Mouse (Mus musculus) limb, embryonic 12.5 days (tissue): ENCODE measurements around the gene Abcc8. TPM values are rescaled to one million over a fixed set of nuclear protein-coding genes. Genes with fewer than 3 reads are reported as not detected.
"Not testable (repeated sequence)": the region's sequence is repeated elsewhere in the genome, so short reads cannot be mapped to it uniquely, and the experiment has no call there.

Source experiments
- ATAC-seq: fragments of 200-750 bp; cut with Nextera tagmentation; 2 replicates; pipeline ENCODE4 v1.8.0; 2017; ENCODE audit warnings: low read depth, moderate TSS enrichment; ENCODE audit not compliant: insufficient number of reproducible peaks, insufficient read depth, low FRiP score, low TSS enrichment
- H3K27ac ChIP-seq: fragments of 300-500 bp; sonication (generic); 2 replicates; pipeline ENCODE4 v1.5.1; 2016; ENCODE audit warnings: mild to moderate bottlenecking, moderate library complexity
- H3K27me3 ChIP-seq: fragments of 300-500 bp; sonication (generic); 2 replicates; pipeline ENCODE4 v1.6.1; 2016; ENCODE audit warnings: mild to moderate bottlenecking, moderate library complexity
- H3K36me3 ChIP-seq: fragments of 300-500 bp; sonication (generic); 2 replicates; pipeline ENCODE4 v1.6.1; 2016; ENCODE audit warnings: mild to moderate bottlenecking, moderate library complexity
- H3K4me1 ChIP-seq: fragments of 300-500 bp; sonication (generic); replicated peaks from 2 replicates; pipeline ENCODE4 v1.6.1; 2016
- H3K4me2 ChIP-seq: fragments of 300-500 bp; sonication (generic); 2 replicates; pipeline ENCODE4 v1.6.1; 2016; ENCODE audit warnings: mild to moderate bottlenecking, moderate library complexity
- H3K4me3 ChIP-seq: fragments of 300-500 bp; sonication (generic); replicated peaks from 2 replicates; pipeline ENCODE4 v1.5.1; 2016; ENCODE audit warnings: mild to moderate bottlenecking
- H3K9ac ChIP-seq: fragments of 300-500 bp; sonication (generic); replicated peaks from 2 replicates; pipeline ENCODE4 v1.6.1; 2016; ENCODE audit warnings: mild to moderate bottlenecking, moderate library complexity
- H3K9me3 ChIP-seq: fragments of 300-500 bp; sonication (generic); 2 replicates; pipeline ENCODE4 v1.6.1; 2016; ENCODE audit warnings: mild to moderate bottlenecking, moderate library complexity
- WGBS: fragments of 180-500 bp; shearing (Covaris S2); methylation state at CpG from one replicate; pipeline ENCODE4 v1.1.7; 2016; 5-methylcytosine and 5-hydroxymethylcytosine counted together
- polyA plus RNA-seq: library from polyadenylated mRNA; unstranded; fragments of >200 nt; fragmentation: Nextera tagmentation; extraction: Ambion mirVana; gene quantifications from 2 replicates; pipeline ENCODE4 v1.2.1, GENCODE M21; 2016

Gene Abcc8
- polyA plus RNA-seq, 1 experiment from 2014 or later, result 0.70 TPM

- Histone ChIP-seq H3K36me3 (no peaks in the 10 kb centered on the region), H3K27ac (no peak overlapping the region), H3K9me3 (no peaks in the 10 kb centered on the region), H3K9ac (no peak overlapping the region), H3K4me1 (peaks cover 6% of the 10 kb centered on the region; the same call in 1 of the 2 replicates), H3K4me3 (no peak overlapping the region), H3K27me3 (0 out of 2 replicates have a peak, but pooled peaks cover 5% of the 10 kb centered on the region), H3K4me2 (no peak overlapping the region)
- 62% methylated on average over 6 of the region's 6 CpGs for WGBS
- no peak for ATAC-seq
These were observed 20.2 kb upstream of the Abcc8 start for GRCm38 (mm10) chr7:46200021-46200420.

- H3K4me3 ChIP-seq, result no peak overlapping the region
- no peak overlapping the region for H3K4me2 ChIP-seq
- H3K36me3 ChIP-seq, result no peaks in the 10 kb centered on the region
- 76% methylated on average over 5 of the region's 5 CpGs for WGBS
- no peak overlapping the region for H3K27ac ChIP-seq
- no peak for ATAC-seq
- 0 out of 2 replicates have a peak, but pooled peaks cover 2% of the 10 kb centered on the region for H3K27me3 ChIP-seq
- no peak overlapping the region for H3K9ac ChIP-seq
- no peaks in the 10 kb centered on the region for H3K9me3 ChIP-seq
- no peaks in the 10 kb centered on the region for H3K4me1 ChIP-seq
These were observed 15.5 kb upstream of the Abcc8 start for GRCm38 (mm10) chr7:46195356-46195755.

GRCm38 (mm10) chr7:46184232-46184631 lies 4.4 kb upstream of the Abcc8 start:
- Histone ChIP-seq H3K36me3 (no peaks in the 10 kb centered on the region), H3K4me3 (no peak overlapping the region), H3K27ac (no peak overlapping the region), H3K9ac (no peak overlapping the region), H3K4me1 (peaks cover 8% of the 10 kb centered on the region), H3K9me3 (no peaks in the 10 kb centered on the region), H3K27me3 (peaks cover 37% of the 10 kb centered on the region), H3K4me2 (no peak overlapping the region)
- ATAC-seq, result no peak

- no peaks in the 10 kb centered on the region for H3K9me3 ChIP-seq
- no peak for ATAC-seq
- H3K27me3 ChIP-seq, result peaks cover 60% of the 10 kb centered on the region
- no peak overlapping the region for H3K4me2 ChIP-seq
- no peak overlapping the region for H3K4me3 ChIP-seq
- no peak overlapping the region for H3K9ac ChIP-seq
- H3K27ac ChIP-seq, result no peak overlapping the region
- 5% methylated on average over 3 of the region's 3 CpGs for WGBS
- peaks cover 9% of the 10 kb centered on the region for H3K4me1 ChIP-seq
- no peaks in the 10 kb centered on the region for H3K36me3 ChIP-seq
These were observed 1.8 kb upstream of the Abcc8 start for GRCm38 (mm10) chr7:46181590-46181989.

- not testable (repeated sequence) for H3K9me3 ChIP-seq, H3K27me3 ChIP-seq, H3K36me3 ChIP-seq, ATAC-seq, H3K4me2 ChIP-seq, H3K4me3 ChIP-seq, H3K4me1 ChIP-seq, H3K9ac ChIP-seq, H3K27ac ChIP-seq
- 82% methylated on average over 1 of the region's 1 CpGs for WGBS
These were observed 10.9 kb downstream of the Abcc8 start for GRCm38 (mm10) chr7:46168980-46169379.

GRCm38 (mm10) chr7:46168402-46168801 lies 11.4 kb downstream of the Abcc8 start:
- Histone ChIP-seq H3K4me3 (no peak overlapping the region), H3K4me2 (no peak overlapping the region), H3K9ac (no peak overlapping the region), H3K9me3 (no peaks in the 10 kb centered on the region), H3K27ac (no peak overlapping the region), H3K36me3 (no peaks in the 10 kb centered on the region), H3K4me1 (no peaks in the 10 kb centered on the region), H3K27me3 (no peaks in the 10 kb centered on the region)
- ATAC-seq, result no peak
- WGBS, result 89% methylated on average over 6 of the region's 6 CpGs

- H3K9ac ChIP-seq, result no peak overlapping the region
- H3K27ac ChIP-seq, result no peak overlapping the region
- no peaks in the 10 kb centered on the region for H3K9me3 ChIP-seq
- ATAC-seq, result no peak
- no peak overlapping the region for H3K4me2 ChIP-seq
- H3K27me3 ChIP-seq, result no peaks in the 10 kb centered on the region
- H3K36me3 ChIP-seq, result no peaks in the 10 kb centered on the region
- no peaks in the 10 kb centered on the region for H3K4me1 ChIP-seq
- H3K4me3 ChIP-seq, result no peak overlapping the region
- WGBS, result 90% methylated on average over 7 of the region's 7 CpGs
These were observed 11.9 kb downstream of the Abcc8 start for GRCm38 (mm10) chr7:46167901-46168300.

- no peaks in the 10 kb centered on the region for H3K4me1 ChIP-seq
- H3K36me3 ChIP-seq, result no peaks in the 10 kb centered on the region
- no peaks in the 10 kb centered on the region for H3K9me3 ChIP-seq
- no peak overlapping the region for H3K27ac ChIP-seq
- H3K9ac ChIP-seq, result no peak overlapping the region
- 90% methylated on average over 11 of the region's 11 CpGs for WGBS
- H3K4me3 ChIP-seq, result no peak overlapping the region
- ATAC-seq, result no peak
- no peak overlapping the region for H3K4me2 ChIP-seq
- no peaks in the 10 kb centered on the region for H3K27me3 ChIP-seq
These were observed 14.0 kb downstream of the Abcc8 start for GRCm38 (mm10) chr7:46165876-46166275.

- WGBS, result 75% methylated on average over 5 of the region's 5 CpGs
- Histone ChIP-seq H3K27me3 (no peaks in the 10 kb centered on the region), H3K27ac (no peak overlapping the region), H3K36me3 (no peaks in the 10 kb centered on the region), H3K4me1 (no peaks in the 10 kb centered on the region), H3K4me2 (no peak overlapping the region), H3K4me3 (no peak overlapping the region), H3K9me3 (no peaks in the 10 kb centered on the region), H3K9ac (no peak overlapping the region)
- no peak for ATAC-seq
These were observed 17.1 kb downstream of the Abcc8 start for GRCm38 (mm10) chr7:46162731-46163130.

GRCm38 (mm10) chr7:46162132-46162727 lies 17.6 kb downstream of the Abcc8 start:
- no peak overlapping the region for H3K27ac ChIP-seq
- no peak overlapping the region for H3K9ac ChIP-seq
- H3K36me3 ChIP-seq, result no peaks in the 10 kb centered on the region
- H3K4me2 ChIP-seq, result no peak overlapping the region
- no peak overlapping the region for H3K4me3 ChIP-seq
- no peaks in the 10 kb centered on the region for H3K27me3 ChIP-seq
- ATAC-seq, result no peak
- H3K4me1 ChIP-seq, result no peaks in the 10 kb centered on the region
- H3K9me3 ChIP-seq, result no peaks in the 10 kb centered on the region
- WGBS, result 75% methylated on average over 11 of the region's 11 CpGs

GRCm38 (mm10) chr7:46161615-46162014 lies 18.2 kb downstream of the Abcc8 start:
- Histone ChIP-seq H3K36me3 (no peaks in the 10 kb centered on the region), H3K4me2 (no peak overlapping the region), H3K27ac (no peak overlapping the region), H3K27me3 (no peaks in the 10 kb centered on the region), H3K4me1 (no peaks in the 10 kb centered on the region), H3K4me3 (no peak overlapping the region), H3K9ac (no peak overlapping the region), H3K9me3 (no peaks in the 10 kb centered on the region)
- 45% methylated on average over 3 of the region's 3 CpGs for WGBS
- ATAC-seq, result no peak

GRCm38 (mm10) chr7:46157746-46158145 lies 22.1 kb downstream of the Abcc8 start:
- WGBS, result 79% methylated on average over 7 of the region's 7 CpGs
- H3K9ac ChIP-seq, result no peak overlapping the region
- no peak for ATAC-seq
- H3K4me1 ChIP-seq, result no peaks in the 10 kb centered on the region
- H3K4me2 ChIP-seq, result no peak overlapping the region
- no peak overlapping the region for H3K27ac ChIP-seq
- H3K9me3 ChIP-seq, result no peaks in the 10 kb centered on the region
- H3K4me3 ChIP-seq, result no peak overlapping the region
- H3K36me3 ChIP-seq, result no peaks in the 10 kb centered on the region
- H3K27me3 ChIP-seq, result peaks cover 7% of the 10 kb centered on the region; the same call in 1 of the 2 replicates
